13 mouse cellular contexts compared by ENCODE assay signal in genomic region chr6:48876510-48877135, GRCm38 (mm10). TPM values are rescaled to one million over a fixed set of nuclear protein-coding genes. Genes with fewer than 3 reads are reported as not detected.
DNase-seq lines count a peak whose midpoint lies in the region; ATAC-seq lines count a peak whose summit lies in the region.
"Had no signal": no experiment of that assay in that cellular context is flagged by ENCODE, and none has a peak within 500 bp of the region (broad histone marks: within the 10 kb centered on the region; RNA-seq: fewer than 3 reads in every experiment).

No protein-coding gene starts in this region.

- peak; percentile 2 for DNase-seq in hindbrain, embryonic 10.5 days (ENCODE audit: low spot score)
- no peak for DNase-seq in hindbrain, embryonic 11.5 days (ENCODE audit: low spot score)
- DNase-seq in right cerebral cortex, adult 2 months (ENCODE audit: low spot score in 2 of 2), result peak; percentile 40 to 41
- no peak for DNase-seq in right cerebral cortex, postnatal 25 days
- peak; percentile 44 for DNase-seq in telencephalon, adult 2 months (ENCODE audit: low read depth, low spot score)
- DNase-seq in adrenal gland, adult (ENCODE audit: inconsistent age in 2 of 2, low spot score in 1 of 2), result no peak
- DNase-seq: gastrocnemius, postnatal 36 days; kidney, postnatal 25 days; lung, postnatal 10 days had no signal

- no peak for ATAC-seq in hindbrain, embryonic 11.5 days (ENCODE audit: low FRiP score)
- peak; percentile 53 for ATAC-seq in intestine, embryonic 15.5 days

- no peak overlapping the region for H3K4me3 ChIP-seq in hindbrain, embryonic 10.5 days
- H3K4me3 ChIP-seq in hindbrain, embryonic 11.5 days (ENCODE audit: low read depth, low read length), result no peak overlapping the region
- no peak overlapping the region for H3K4me3 ChIP-seq in intestine, embryonic 15.5 days (replicated peaks)
- H3K4me3 ChIP-seq: embryonic facial prominence, embryonic 15.5 days had no signal

- H3K27ac ChIP-seq in hindbrain, embryonic 10.5 days, result no peak overlapping the region
- H3K27ac ChIP-seq in hindbrain, embryonic 11.5 days (ENCODE audit: low read depth, low read length), result no peak overlapping the region
- no peak overlapping the region for H3K27ac ChIP-seq in intestine, embryonic 15.5 days
- H3K27ac ChIP-seq: embryonic facial prominence, embryonic 15.5 days had no signal

- H3K27me3 ChIP-seq in hindbrain, embryonic 10.5 days (ENCODE audit: insufficient read depth, poor library complexity, severe bottlenecking), result no peaks in the 10 kb centered on the region
- H3K27me3 ChIP-seq in hindbrain, embryonic 11.5 days (ENCODE audit: control insufficient read depth, insufficient read depth, low read length), result no peaks in the 10 kb centered on the region
- no peaks in the 10 kb centered on the region for H3K27me3 ChIP-seq in intestine, embryonic 15.5 days (replicated peaks)
- H3K27me3 ChIP-seq: embryonic facial prominence, embryonic 15.5 days had no signal

- 71% methylated on average over 5 of the region's 5 CpGs for WGBS in hindbrain, embryonic 10.5 days
- WGBS in hindbrain, embryonic 11.5 days, result 58% methylated on average over 5 of the region's 5 CpGs
- WGBS in intestine, embryonic 15.5 days, result 69% methylated on average over 5 of the region's 5 CpGs

- H3K4me1 ChIP-seq in hindbrain, embryonic 10.5 days (replicated peaks), result no peaks in the 10 kb centered on the region
- H3K4me1 ChIP-seq in hindbrain, embryonic 11.5 days (replicated peaks; ENCODE audit: control insufficient read depth, insufficient read depth, low read length), result no peaks in the 10 kb centered on the region
- 0 out of 2 replicates have a peak, but pooled peaks cover 6% of the 10 kb centered on the region for H3K4me1 ChIP-seq in intestine, embryonic 15.5 days (replicated peaks)
- H3K4me1 ChIP-seq: embryonic facial prominence, embryonic 15.5 days had no signal

- H3K36me3 ChIP-seq in hindbrain, embryonic 10.5 days, result no peaks in the 10 kb centered on the region
- H3K36me3 ChIP-seq in hindbrain, embryonic 11.5 days (ENCODE audit: control insufficient read depth, insufficient read depth, low read length), result no peaks in the 10 kb centered on the region
- H3K36me3 ChIP-seq in intestine, embryonic 15.5 days, result no peaks in the 10 kb centered on the region
- H3K36me3 ChIP-seq: embryonic facial prominence, embryonic 15.5 days had no signal

- no peak overlapping the region for H3K4me2 ChIP-seq in hindbrain, embryonic 11.5 days (replicated peaks; ENCODE audit: low read depth, low read length)
- H3K4me2 ChIP-seq in intestine, embryonic 15.5 days (replicated peaks), result no peak overlapping the region
- H3K4me2 ChIP-seq: embryonic facial prominence, embryonic 15.5 days had no signal

- H3K9me3 ChIP-seq in hindbrain, embryonic 10.5 days, result no peaks in the 10 kb centered on the region
- H3K9me3 ChIP-seq in hindbrain, embryonic 11.5 days (ENCODE audit: control insufficient read depth, low read length), result no peaks in the 10 kb centered on the region
- H3K9me3 ChIP-seq in intestine, embryonic 15.5 days, result no peaks in the 10 kb centered on the region
- H3K9me3 ChIP-seq: embryonic facial prominence, embryonic 15.5 days had no signal

- H3K9ac ChIP-seq in hindbrain, embryonic 11.5 days (ENCODE audit: low read depth, low read length), result no peak overlapping the region
- no peak overlapping the region for H3K9ac ChIP-seq in intestine, embryonic 15.5 days
- H3K9ac ChIP-seq: embryonic facial prominence, embryonic 15.5 days had no signal

RNA-seq across cellular contexts. Expression of gene Aoc1, which starts 3.9 kb away (rescaled TPM):
- polyA plus RNA-seq in hindbrain, embryonic 10.5 days (2016; fragmentation: Nextera tagmentation; extraction: Ambion mirVana), result not detected in 2 replicates
- polyA plus RNA-seq in hindbrain, embryonic 11.5 days (2014; fragmentation: Nextera tagmentation; extraction: Ambion mirVana), result not detected in 2 replicates
- polyA plus RNA-seq in intestine, embryonic 15.5 days (2015; fragmentation: Nextera tagmentation; extraction: Ambion mirVana), result 21.4 and 28.0 TPM in 2 replicates

RNA-seq across cellular contexts. Expression of gene Tmem176b, which starts 35.3 kb away (rescaled TPM):
- polyA plus RNA-seq in hindbrain, embryonic 10.5 days (2016; fragmentation: Nextera tagmentation; extraction: Ambion mirVana), result 34.0 and 52.9 TPM in 2 replicates
- polyA plus RNA-seq in hindbrain, embryonic 11.5 days (2014; fragmentation: Nextera tagmentation; extraction: Ambion mirVana), result 66.7 and 72.5 TPM in 2 replicates
- 341 and 366 TPM in 2 replicates for polyA plus RNA-seq in intestine, embryonic 15.5 days (2015; fragmentation: Nextera tagmentation; extraction: Ambion mirVana)

RNA-seq across cellular contexts. Expression of gene Tmem176a, which starts 35.9 kb away (rescaled TPM):
- polyA plus RNA-seq in hindbrain, embryonic 10.5 days (2016; fragmentation: Nextera tagmentation; extraction: Ambion mirVana), result 16.9 and 21.5 TPM in 2 replicates
- 25.7 and 26.0 TPM in 2 replicates for polyA plus RNA-seq in hindbrain, embryonic 11.5 days (2014; fragmentation: Nextera tagmentation; extraction: Ambion mirVana)
- polyA plus RNA-seq in intestine, embryonic 15.5 days (2015; fragmentation: Nextera tagmentation; extraction: Ambion mirVana), result 140 and 159 TPM in 2 replicates

RNA-seq across cellular contexts. Expression of gene 1600015I10Rik, which starts 53.1 kb away (rescaled TPM):
- not detected in 2 replicates for polyA plus RNA-seq in hindbrain, embryonic 10.5 days (2016; fragmentation: Nextera tagmentation; extraction: Ambion mirVana)
- polyA plus RNA-seq in hindbrain, embryonic 11.5 days (2014; fragmentation: Nextera tagmentation; extraction: Ambion mirVana), result not detected in 2 replicates
- polyA plus RNA-seq in intestine, embryonic 15.5 days (2015; fragmentation: Nextera tagmentation; extraction: Ambion mirVana), result not detected in 2 replicates
- polyA plus RNA-seq: embryonic facial prominence, embryonic 15.5 days; liver, adult 2 months; testis, adult 2 months had no signal

Comparison
In these comparisons a context has a peak if more than half of its experiments do, and no peak if none do; other contexts are left out.
1. DNase-seq: peak in hindbrain, embryonic 10.5 days (single experiment), right cerebral cortex, adult 2 months (2 of 2) and telencephalon, adult 2 months (single experiment); none in hindbrain, embryonic 11.5 days (single experiment), right cerebral cortex, postnatal 25 days (single experiment) and adrenal gland, adult (0 of 2).
2. RNA of gene Aoc1, which starts 3.9 kb away (polyA plus RNA-seq): 21.4 to 28.0 TPM in intestine, embryonic 15.5 days; not detected in hindbrain, embryonic 10.5 days and not detected in hindbrain, embryonic 11.5 days; every median in the first group is over 10 times any median in the second.